Mouse (Mus musculus) brain, embryonic 14.5 days (tissue): ENCODE measurements around the gene Il2ra.

Experiments
- CTCF ChIP-seq: fragments of 200-500 bp; IDR thresholded peaks from 2 replicates; pipeline ENCODE4 v1.5.1; 2012; ENCODE audit warnings: inconsistent platforms, mild to moderate bottlenecking, moderate library complexity, borderline replicate concordance; ENCODE audit not compliant: insufficient read depth, insufficient read length; ENCODE audit errors: extremely low read depth
- POLR2A ChIP-seq: fragments of 200-500 bp; IDR thresholded peaks from 2 replicates; pipeline ENCODE4 v1.6.1; 2012; ENCODE audit warnings: mild to moderate bottlenecking, inconsistent platforms, borderline replicate concordance; ENCODE audit not compliant: poor library complexity, insufficient read depth, insufficient read length, severe bottlenecking; ENCODE audit errors: extremely low read depth

DNA sequence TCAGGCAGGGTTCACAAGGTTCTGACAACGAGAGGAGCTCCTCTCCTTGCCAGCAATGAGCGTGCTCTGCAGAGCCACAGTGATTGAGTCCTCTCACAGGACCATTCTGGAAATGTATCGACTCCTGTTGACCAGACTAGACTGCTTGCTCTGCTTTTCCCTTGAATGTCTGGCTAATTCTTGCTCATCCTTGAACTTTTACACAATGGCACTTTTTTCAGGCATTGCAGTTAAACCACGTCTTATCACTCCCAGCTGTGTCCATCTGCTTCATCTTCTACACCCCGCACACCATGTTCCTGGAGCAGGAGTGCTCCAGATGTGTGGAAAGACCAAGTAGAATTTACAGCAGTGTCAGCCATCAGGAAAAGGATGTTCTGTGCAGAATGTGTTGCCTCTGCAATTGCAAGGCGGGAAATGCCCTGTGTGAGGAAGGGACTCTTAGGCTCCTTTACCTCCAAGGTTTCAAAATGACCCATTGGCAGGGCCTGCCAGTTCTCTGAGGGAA is 69.9 kb downstream of the Il2ra start:
- TF ChIP-seq POLR2A (no peak), CTCF (no peak)
